Mouse (Mus musculus): Measurements from ENCODE around the gene Ifrd1. TPM values are rescaled to one million over a fixed set of nuclear protein-coding genes. Genes with fewer than 3 reads are reported as not detected.

The Ifrd1 gene
- total RNA-seq, 2 experiments from 2014 or later = 112 to 114 TPM

Small RNAs within 50 kb of the gene (microRNA-seq; reads per million reads assigned to microRNA genes)
- not detected for gene Mir1938

Other genes starting within 250 kb of the Ifrd1 start
- 10 to 100 TPM; 51.2 to 51.3 TPM for gene Arl4a, start 210.5 kb downstream of the Ifrd1 start, total RNA-seq (2021)
- gene Scin, start 114.3 kb downstream of the Ifrd1 start, total RNA-seq (2021) = under 1 TPM in 1 of 2 experiments, not detected in 1; 0.10 TPM
- 1 to 10 TPM; 1.3 to 1.8 TPM for gene Lsmem1, start 49.0 kb downstream of the Ifrd1 start, total RNA-seq (2021)
- gene Zfp277, start 197.4 kb upstream of the Ifrd1 start, total RNA-seq (2021) = 10 to 100 TPM; 16.6 to 20.1 TPM
- gene Dock4, start 197.4 kb upstream of the Ifrd1 start, total RNA-seq (2021) = 10 to 100 TPM; 81.1 to 99.7 TPM

Data from left cerebral cortex, postnatal 36 days (tissue).